Mouse (Mus musculus) heart, embryonic 12.5 days (tissue): ENCODE data around the gene Tex22. TPM values are rescaled to one million over a fixed set of nuclear protein-coding genes. Genes with fewer than 3 reads are reported as not detected.

Experiments
- microRNA-seq: library from miRNA; unstranded; fragments of <30 nt; microRNA quantifications from one replicate; pipeline ENCODE4, GENCODE M21; 2017
- polyA plus RNA-seq: library from polyadenylated mRNA; unstranded; fragments of >200 nt; fragmentation: Nextera tagmentation; extraction: Ambion mirVana; gene quantifications from 2 replicates; pipeline ENCODE4 v1.2.1, GENCODE M21; 2016

Tex22 gene
- polyA plus RNA-seq, 1 experiment from 2014 or later: not detected

Small RNA genes lying within 50 kb of the gene (microRNA-seq; reads per million reads assigned to microRNA genes)
- not detected for gene Gm44471

Other genes with a start within 250 kb of the Tex22 start
- 47.2 and 49.2 TPM in 2 replicates for gene Cdca4, start 245.1 kb upstream of the Tex22 start, polyA plus RNA-seq
- gene Gpr132, start 206.3 kb upstream of the Tex22 start, polyA plus RNA-seq: not detected in 2 replicates
- gene Jag2, start 144.7 kb upstream of the Tex22 start, polyA plus RNA-seq: 2.6 TPM in 2 replicates
- 38.3 and 41.7 TPM in 2 replicates for gene Nudt14, start 132.4 kb upstream of the Tex22 start, polyA plus RNA-seq
- 22.4 and 23.0 TPM in 2 replicates for gene Btbd6, start 98.0 kb upstream of the Tex22 start, polyA plus RNA-seq
- 40.3 and 42.9 TPM in 2 replicates for gene Brf1, start 73.8 kb upstream of the Tex22 start, polyA plus RNA-seq
- gene Pacs2, start 60.0 kb upstream of the Tex22 start, polyA plus RNA-seq: 10.5 and 12.2 TPM in 2 replicates
- 11.3 and 11.4 TPM in 2 replicates for gene Mta1, start 23.8 kb downstream of the Tex22 start, polyA plus RNA-seq
- 1,186 and 1,223 TPM in 2 replicates for gene Crip2, start 65.7 kb downstream of the Tex22 start, polyA plus RNA-seq
- 464 and 485 TPM in 2 replicates for gene Crip1, start 71.8 kb downstream of the Tex22 start, polyA plus RNA-seq
- gene Tedc1, start 81.9 kb downstream of the Tex22 start, polyA plus RNA-seq: 24.5 and 26.9 TPM in 2 replicates
- 2.0 and 2.1 TPM in 2 replicates for gene Tmem121, start 111.4 kb downstream of the Tex22 start, polyA plus RNA-seq